Mouse (Mus musculus): ENCODE data around the gene Olfr514.

Gene Olfr514

GRCm38 (mm10) chr7:108825897-108826296, at the start of gene Olfr514:
Gene Olfr514 (minus strand): TSS chr7:108825997.
- DNase-seq, result no peak

GRCm38 (mm10) chr7:108872279-108872678, 46.5 kb upstream of the Olfr514 start, which contains the start of gene Olfr517:
Gene Olfr517 (minus strand): TSS chr7:108872379.
- no peak for DNase-seq

GRCm38 (mm10) chr7:108850429-108850828, 24.6 kb upstream of the Olfr514 start, which contains the start of gene Olfr516:
Gene Olfr516 (minus strand): TSS chr7:108850529.
- DNase-seq, result no peak

- peak; percentile 44 to 47 for DNase-seq
Observed at GRCm38 (mm10) chr7:108814593-108815215, 11.1 kb downstream of the Olfr514 start.

GRCm38 (mm10) chr7:108797205-108797933, 28.4 kb downstream of the Olfr514 start:
- no peak for DNase-seq
